Mouse (Mus musculus) midbrain, embryonic 11.5 days (tissue): ENCODE data around the gene Gpr162. TPM values are rescaled to one million over a fixed set of nuclear protein-coding genes. Genes with fewer than 3 reads are reported as not detected.
"Not testable (repeated sequence)": the region's sequence is repeated elsewhere in the genome, so short reads cannot be mapped to it uniquely, and the experiment has no call there.

Experiments used
- ATAC-seq: fragments of 200-750 bp; cut with Nextera tagmentation; 2 replicates; pipeline ENCODE4 v1.8.0; 2017; ENCODE audit warnings: moderate TSS enrichment, moderate library complexity; ENCODE audit not compliant: low FRiP score
- DNase-seq: peaks from one replicate; pipeline ENCODE4 v3.0.0; 2015; ENCODE audit warnings: low spot score; ENCODE audit errors: missing footprints
- H3K27ac ChIP-seq: fragments of 300-500 bp; sonication (generic); 2 replicates; pipeline ENCODE4 v1.5.1; 2014; ENCODE audit warnings: low read depth, low read length
- H3K27me3 ChIP-seq: fragments of 300-500 bp; sonication (generic); 2 replicates; pipeline ENCODE4 v1.6.1; 2014; ENCODE audit warnings: mild to moderate bottlenecking, low read length, moderate library complexity, mixed read lengths; ENCODE audit not compliant: control insufficient read depth, insufficient read depth
- H3K36me3 ChIP-seq: fragments of 300-500 bp; sonication (generic); 2 replicates; pipeline ENCODE4 v1.6.1; 2014; ENCODE audit warnings: mild to moderate bottlenecking, low read length, moderate library complexity, mixed read lengths; ENCODE audit not compliant: control insufficient read depth, insufficient read depth
- H3K4me1 ChIP-seq: fragments of 300-500 bp; sonication (generic); 2 replicates; pipeline ENCODE4 v1.6.1; 2014; ENCODE audit warnings: low read length; ENCODE audit not compliant: control insufficient read depth, insufficient read depth
- H3K4me2 ChIP-seq: fragments of 300-500 bp; sonication (generic); 2 replicates; pipeline ENCODE4 v1.6.1; 2014; ENCODE audit warnings: mild to moderate bottlenecking, moderate library complexity
- H3K4me3 ChIP-seq: fragments of 300-500 bp; sonication (generic); 2 replicates; pipeline ENCODE4 v1.5.1; 2014; ENCODE audit warnings: low read depth, low read length
- H3K9ac ChIP-seq: fragments of 300-500 bp; sonication (generic); 2 replicates; pipeline ENCODE4 v1.6.1; 2014; ENCODE audit warnings: low read length
- H3K9me3 ChIP-seq: fragments of 300-500 bp; sonication (generic); 2 replicates; pipeline ENCODE4 v1.6.1; 2016; ENCODE audit warnings: low read length; ENCODE audit not compliant: control insufficient read depth
- WGBS: fragments of 180-500 bp; shearing (Covaris S2); extraction: QIAGEN DNeasy Blood & Tissue Kit; methylation state at CpG from one replicate; pipeline ENCODE4 v1.1.7; 2014; 5-methylcytosine and 5-hydroxymethylcytosine counted together
- polyA plus RNA-seq: library from polyadenylated mRNA; unstranded; fragments of >200 nt; fragmentation: Nextera tagmentation; extraction: Ambion mirVana; gene quantifications from 2 replicates; pipeline ENCODE4 v1.2.1, GENCODE M21; 2014

Gpr162 gene
- polyA plus RNA-seq, 1 experiment from 2014 or later = 2.1 TPM

DNA sequence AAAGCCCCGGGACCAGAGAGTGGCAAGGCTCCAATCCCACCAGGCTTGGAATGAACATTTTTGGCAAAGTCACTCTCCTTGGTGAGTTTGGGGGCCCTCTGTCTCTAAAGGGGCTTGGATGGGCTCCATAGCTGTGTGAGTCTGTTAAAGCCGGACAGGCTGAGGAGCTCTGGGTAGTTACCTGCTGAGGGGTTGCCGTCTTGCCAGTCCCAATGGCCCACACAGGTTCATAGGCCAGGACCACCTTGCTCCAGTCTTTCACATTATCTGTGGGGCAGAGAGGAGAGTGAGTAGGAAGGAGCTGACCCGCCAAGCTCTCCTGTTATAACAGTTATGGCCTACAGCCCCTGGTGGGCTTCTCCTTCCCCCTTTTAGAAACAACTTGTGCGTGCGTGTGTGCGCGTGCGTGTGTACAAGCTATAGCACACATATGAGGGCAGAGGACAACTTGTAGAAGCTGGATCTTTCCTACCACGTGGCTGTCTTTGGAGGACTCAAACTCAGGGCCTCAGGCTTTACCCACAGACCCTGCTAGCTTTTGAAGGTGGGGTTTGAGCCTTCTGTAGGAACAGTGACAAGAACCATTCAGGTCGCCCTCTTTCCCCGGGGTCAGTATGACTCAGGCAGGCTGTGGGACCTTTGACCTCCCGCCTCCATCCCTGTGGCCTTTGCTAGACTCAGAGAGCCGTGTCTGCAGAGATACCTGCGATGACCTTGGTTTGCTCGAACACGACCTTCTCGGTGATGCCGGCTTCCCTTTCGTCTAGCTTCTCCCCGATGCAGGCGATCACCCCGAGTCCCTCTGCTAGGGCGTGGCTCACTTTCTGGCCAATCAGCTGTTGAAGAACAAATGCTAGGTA is 51.9 kb downstream of the Gpr162 start:
- H3K36me3 ChIP-seq = peaks cover 16% of the 10 kb centered on the region
- peak overlapping the region; percentile 84 for H3K9ac ChIP-seq
- DNase-seq (peak; percentile 75), ATAC-seq (no peak)
- no peak overlapping the region for H3K27ac ChIP-seq
- peaks cover 30% of the 10 kb centered on the region for H3K4me1 ChIP-seq
- H3K27me3 ChIP-seq = no peaks in the 10 kb centered on the region
- WGBS = 85% methylated on average over 24 of the region's 24 CpGs
- peak overlapping the region; percentile 76 for H3K4me3 ChIP-seq
- H3K9me3 ChIP-seq = no peaks in the 10 kb centered on the region
- H3K4me2 ChIP-seq = peak overlapping the region; percentile 84

DNA sequence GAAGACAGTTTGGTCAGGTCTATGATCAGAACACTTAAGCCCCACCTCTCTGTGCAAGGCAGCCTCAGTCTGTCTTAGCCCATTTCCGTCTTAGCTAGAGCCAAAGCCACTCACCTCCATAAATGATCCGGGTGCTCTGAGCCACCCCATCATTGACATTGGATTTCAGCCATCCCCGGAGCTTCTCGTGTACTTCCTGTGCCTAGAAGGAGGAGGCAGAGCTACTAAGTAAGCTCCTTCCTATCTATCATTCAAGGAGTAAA is 52.4 kb downstream of the Gpr162 start:
- Histone ChIP-seq H3K36me3 (peaks cover 11% of the 10 kb centered on the region), H3K4me2 (no peak overlapping the region), H3K4me1 (peaks cover 30% of the 10 kb centered on the region), H3K9me3 (no peaks in the 10 kb centered on the region), H3K27me3 (no peaks in the 10 kb centered on the region), H3K4me3 (no peak overlapping the region), H3K9ac (no peak overlapping the region), H3K27ac (no peak overlapping the region)
- ATAC-seq (no peak), DNase-seq (peak; percentile 80)
- WGBS = 87% methylated on average over 4 of the region's 4 CpGs

- H3K9me3 ChIP-seq, H3K4me2 ChIP-seq, H3K9ac ChIP-seq, ATAC-seq, H3K27ac ChIP-seq, H3K4me3 ChIP-seq, H3K27me3 ChIP-seq: not testable (repeated sequence)
- WGBS = 83% methylated on average over 9 of the region's 11 CpGs
- Histone ChIP-seq H3K36me3 (peaks cover 11% of the 10 kb centered on the region), H3K4me1 (peaks cover 30% of the 10 kb centered on the region)
- peak; percentile 81 for DNase-seq
Measured at GRCm38 (mm10) chr6:124810566-124811402, 53.0 kb downstream of the Gpr162 start.

- no peaks in the 10 kb centered on the region for H3K9me3 ChIP-seq
- H3K4me1 ChIP-seq = peaks cover 33% of the 10 kb centered on the region
- 51% methylated on average over 14 of the region's 14 CpGs for WGBS
- no peaks in the 10 kb centered on the region for H3K27me3 ChIP-seq
- ATAC-seq = no peak; the same call in 1 of the 2 replicates
- DNase-seq = no peak
- peak overlapping the region; percentile 69 for H3K9ac ChIP-seq
- H3K4me2 ChIP-seq = peak overlapping the region; percentile 95
- H3K27ac ChIP-seq = no peak overlapping the region
- H3K36me3 ChIP-seq = peaks cover 9% of the 10 kb centered on the region
- H3K4me3 ChIP-seq = peak overlapping the region; percentile 54
Measured at GRCm38 (mm10) chr6:124809775-124810538, 53.8 kb downstream of the Gpr162 start.

DNA sequence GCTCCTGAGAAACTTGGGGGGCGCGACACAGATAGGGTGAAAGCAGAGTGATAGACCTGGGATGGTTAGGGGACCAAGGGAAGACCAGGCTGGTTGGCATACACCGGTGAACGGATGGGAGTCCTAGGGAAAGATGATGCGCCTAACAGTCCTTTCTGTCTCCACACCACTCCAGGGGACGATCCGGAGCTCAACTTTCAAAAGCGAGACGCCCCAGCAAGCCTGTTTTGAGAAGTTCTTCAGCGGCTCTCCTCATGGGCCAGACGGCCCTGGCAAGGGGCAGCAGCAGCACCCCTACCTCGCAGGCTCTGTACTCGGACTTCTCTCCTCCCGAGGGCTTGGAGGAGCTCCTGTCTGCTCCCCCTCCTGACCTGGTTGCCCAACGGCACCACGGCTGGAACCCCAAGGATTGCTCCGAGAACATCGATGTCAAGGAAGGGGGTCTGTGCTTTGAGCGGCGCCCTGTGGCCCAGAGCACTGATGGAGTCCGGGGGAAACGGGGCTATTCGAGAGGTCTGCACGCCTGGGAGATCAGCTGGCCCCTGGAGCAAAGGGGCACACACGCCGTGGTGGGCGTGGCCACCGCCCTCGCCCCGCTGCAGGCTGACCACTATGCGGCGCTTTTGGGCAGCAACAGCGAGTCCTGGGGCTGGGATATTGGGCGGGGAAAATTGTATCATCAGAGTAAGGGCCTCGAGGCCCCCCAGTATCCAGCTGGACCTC is 54.6 kb downstream of the Gpr162 start:
- peaks cover 30% of the 10 kb centered on the region for H3K4me1 ChIP-seq
- H3K36me3 ChIP-seq = peaks cover 9% of the 10 kb centered on the region
- peak overlapping the region; percentile 69 for H3K9ac ChIP-seq
- peak overlapping the region; percentile 95 for H3K4me2 ChIP-seq
- WGBS = 0% methylated on average over 35 of the region's 35 CpGs
- H3K4me3 ChIP-seq = peak overlapping the region; percentile 54
- H3K27ac ChIP-seq = peak overlapping the region; percentile 73
- ATAC-seq (peak; percentile 33), DNase-seq (peak; percentile 99)
- H3K9me3 ChIP-seq = no peaks in the 10 kb centered on the region
- H3K27me3 ChIP-seq = no peaks in the 10 kb centered on the region

Other genes starting within 250 kb of the Gpr162 start
- gene C1s2, start 227.9 kb downstream of the Gpr162 start, polyA plus RNA-seq = not detected in 2 replicates
- gene Lpcat3, start 201.0 kb downstream of the Gpr162 start, polyA plus RNA-seq = 30.9 and 32.3 TPM in 2 replicates
- gene Emg1, start 151.8 kb downstream of the Gpr162 start, polyA plus RNA-seq = 215 and 219 TPM in 2 replicates
- 343 and 353 TPM in 2 replicates for gene Phb2, start 151.6 kb downstream of the Gpr162 start, polyA plus RNA-seq
- gene Ptpn6, start 125.3 kb downstream of the Gpr162 start, polyA plus RNA-seq = 5.1 and 6.3 TPM in 2 replicates
- 532 and 550 TPM in 2 replicates for gene Grcc10, start 122.6 kb downstream of the Gpr162 start, polyA plus RNA-seq
- not detected in 2 replicates for gene Gm45234, start 108.0 kb downstream of the Gpr162 start, polyA plus RNA-seq
- 8.2 and 8.4 TPM in 2 replicates for gene Atn1, start 107.5 kb downstream of the Gpr162 start, polyA plus RNA-seq
- 4.5 and 6.6 TPM in 2 replicates for gene Eno2, start 94.3 kb downstream of the Gpr162 start, polyA plus RNA-seq
- gene Lrrc23, start 84.3 kb downstream of the Gpr162 start, polyA plus RNA-seq = 1.1 and 1.8 TPM in 2 replicates
- 3.7 and 4.8 TPM in 2 replicates for gene Spsb2, start 55.3 kb downstream of the Gpr162 start, polyA plus RNA-seq
- gene Tpi1, start 49.7 kb downstream of the Gpr162 start, polyA plus RNA-seq = 619 and 639 TPM in 2 replicates
- gene Usp5, start 34.5 kb downstream of the Gpr162 start, polyA plus RNA-seq = 139 and 143 TPM in 2 replicates
- 225 and 244 TPM in 2 replicates for gene Cdca3, start 34.4 kb downstream of the Gpr162 start, polyA plus RNA-seq
- gene Gnb3, start 23.7 kb downstream of the Gpr162 start, polyA plus RNA-seq = 3.8 TPM in 2 replicates
- 7.8 and 7.9 TPM in 2 replicates for gene P3h3, start 6.2 kb downstream of the Gpr162 start, polyA plus RNA-seq
- not detected in 2 replicates for gene Cd4, start 24.2 kb upstream of the Gpr162 start, polyA plus RNA-seq
- 0.88 and 2.4 TPM in 2 replicates for gene Lag3, start 47.7 kb upstream of the Gpr162 start, polyA plus RNA-seq
- 258 and 288 TPM in 2 replicates for gene Ptms, start 56.1 kb upstream of the Gpr162 start, polyA plus RNA-seq
- 430 and 435 TPM in 2 replicates for gene Mlf2, start 67.4 kb upstream of the Gpr162 start, polyA plus RNA-seq
- gene Cops7a, start 101.6 kb upstream of the Gpr162 start, polyA plus RNA-seq = 105 and 112 TPM in 2 replicates
- gene Pianp, start 132.7 kb upstream of the Gpr162 start, polyA plus RNA-seq = 1.2 and 1.6 TPM in 2 replicates
- 9.3 and 9.9 TPM in 2 replicates for gene Zfp384, start 145.2 kb upstream of the Gpr162 start, polyA plus RNA-seq
- gene Ing4, start 175.8 kb upstream of the Gpr162 start, polyA plus RNA-seq = 139 and 146 TPM in 2 replicates
- gene Acrbp, start 185.7 kb upstream of the Gpr162 start, polyA plus RNA-seq = 9.2 and 10.8 TPM in 2 replicates
- 0.11 TPM in 1 of 2 replicates, not detected in the other for gene Lpar5, start 203.9 kb upstream of the Gpr162 start, polyA plus RNA-seq
- gene Chd4, start 232.0 kb upstream of the Gpr162 start, polyA plus RNA-seq = 96.9 and 99.3 TPM in 2 replicates